Mouse (Mus musculus): ENCODE measurements around the gene Supt4a.

DNA sequence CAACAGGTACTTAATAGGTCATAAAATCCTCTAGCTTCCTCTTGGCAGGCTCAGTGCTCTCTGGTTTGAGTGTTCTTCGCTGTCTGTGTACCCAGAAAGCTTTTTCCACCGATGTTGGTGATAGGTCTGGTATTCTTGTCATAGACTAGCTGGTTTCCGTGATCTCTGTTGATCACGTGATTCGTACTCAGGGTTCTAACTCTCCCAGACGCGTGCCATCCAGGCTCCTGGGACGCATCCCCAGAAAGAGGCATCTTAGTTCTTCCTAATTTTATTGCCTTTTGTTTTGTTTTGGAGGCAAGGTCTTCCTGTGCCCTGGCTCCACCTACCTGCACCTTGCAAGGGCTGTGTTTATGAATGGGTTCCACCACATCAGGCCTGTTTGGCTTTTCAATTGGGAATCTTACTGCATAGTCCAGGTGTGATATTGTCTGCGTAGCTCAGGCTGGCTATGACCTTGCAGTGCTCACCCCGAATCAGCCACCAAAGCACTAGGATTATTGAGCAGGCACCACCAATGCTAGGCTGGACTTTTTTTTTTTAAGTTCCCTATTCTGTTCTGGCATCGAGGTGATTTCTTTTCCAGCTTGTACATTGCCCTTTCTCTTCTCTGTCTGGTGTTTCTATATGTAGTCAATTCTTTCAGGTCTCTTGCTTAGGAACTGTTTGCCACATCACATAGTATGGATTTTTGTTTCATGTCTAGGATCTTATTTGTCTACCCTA lies 48.7 kb upstream of the Supt4a start:
- no peak for TF ChIP-seq POLR2A (IDR thresholded peaks at IDR 0.05; ENCODE audit: extremely low read depth, insufficient read depth, low read length)
- no peak for TF ChIP-seq CTCF (IDR thresholded peaks at IDR 0.05; ENCODE audit: low read depth, low read length)

Measured in liver, adult 2 months (tissue).